Mouse (Mus musculus) bone marrow, adult 2 months (tissue): ENCODE data around the gene Iqck.

Experiments used
- CTCF ChIP-seq: fragments of 200-500 bp; IDR thresholded peaks from 2 replicates; pipeline ENCODE4 v1.5.1; 2011; ENCODE audit warnings: low read length, control low read depth; ENCODE audit not compliant: control insufficient read depth, insufficient read depth
- POLR2A ChIP-seq: fragments of 200-500 bp; IDR thresholded peaks from 2 replicates; pipeline ENCODE4 v1.6.1; 2011; ENCODE audit warnings: low read depth, mild to moderate bottlenecking, control low read depth, low read length, borderline replicate concordance; ENCODE audit not compliant: control insufficient read depth

GRCm38 (mm10) chr7:118972306-118972705, 116.8 kb downstream of the Iqck start:
- no peak for TF ChIP-seq CTCF
- no peak for TF ChIP-seq POLR2A
